Mouse (Mus musculus) gastrocnemius, postnatal 36 days (tissue): ENCODE measurements around the gene Gm49337. TPM values are rescaled to one million over a fixed set of nuclear protein-coding genes. Genes with fewer than 3 reads are reported as not detected.
A peak's percentile ranks its signal among the peaks of the same experiment; 100 is the strongest.

Experiments
- DNase-seq, 2 experiments: peaks; one replicate each; pipeline ENCODE4 v3.0.0; 2022
- intact Hi-C: fragments of 180-260 bp; cut with DNase I; formaldehyde crosslinking; loops from one replicate; pipeline ENCODE4 v1.15.1; 2025
- total RNA-seq, 2 experiments: library from RNA; stranded (reverse); gene quantifications; 2 replicates each; pipeline ENCODE4 v1.2.3; 2021

Gene Gm49337
- total RNA-seq, 2 experiments from 2014 or later = 0.59 TPM; not detected in 1

DNA sequence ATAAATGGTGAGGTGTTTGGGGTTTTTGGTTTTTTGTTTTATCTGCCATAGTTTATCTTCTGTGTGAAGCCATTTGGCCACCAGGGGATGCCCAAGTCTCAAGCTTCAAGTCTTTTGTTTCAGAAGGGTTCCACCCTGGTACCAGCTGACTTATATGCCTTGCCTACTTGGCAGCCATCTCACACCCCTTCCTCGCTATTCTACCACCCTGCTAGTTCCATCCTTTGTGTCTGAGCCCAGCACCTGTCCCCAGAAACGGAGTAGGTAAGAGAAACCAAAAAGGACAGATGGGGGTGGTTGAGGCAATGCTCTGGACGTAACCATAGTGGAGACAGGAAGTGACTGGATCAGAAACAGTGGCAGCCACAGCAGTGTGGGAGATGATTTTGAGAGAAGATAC lies 13.3 kb upstream of the Gm49337 start:
- DNase-seq = no peak
- intact Hi-C loops = no loop called here

- DNase-seq = no peak
- intact Hi-C loops = no loop called here
These were observed 12.4 kb upstream of the Gm49337 start for GRCm38 (mm10) chr4:116160769-116161168.

GRCm38 (mm10) chr4:116162142-116162541 lies 11.0 kb upstream of the Gm49337 start:
- intact Hi-C loops = no loop called here
- no peak for DNase-seq

GRCm38 (mm10) chr4:116164759-116165554 lies 8.2 kb upstream of the Gm49337 start:
- no peak for DNase-seq
- intact Hi-C loops = loop anchor here (5.0 kb wide), 1 partner anchor 122 kb away; no protein-coding TSS in a partner anchor

DNA sequence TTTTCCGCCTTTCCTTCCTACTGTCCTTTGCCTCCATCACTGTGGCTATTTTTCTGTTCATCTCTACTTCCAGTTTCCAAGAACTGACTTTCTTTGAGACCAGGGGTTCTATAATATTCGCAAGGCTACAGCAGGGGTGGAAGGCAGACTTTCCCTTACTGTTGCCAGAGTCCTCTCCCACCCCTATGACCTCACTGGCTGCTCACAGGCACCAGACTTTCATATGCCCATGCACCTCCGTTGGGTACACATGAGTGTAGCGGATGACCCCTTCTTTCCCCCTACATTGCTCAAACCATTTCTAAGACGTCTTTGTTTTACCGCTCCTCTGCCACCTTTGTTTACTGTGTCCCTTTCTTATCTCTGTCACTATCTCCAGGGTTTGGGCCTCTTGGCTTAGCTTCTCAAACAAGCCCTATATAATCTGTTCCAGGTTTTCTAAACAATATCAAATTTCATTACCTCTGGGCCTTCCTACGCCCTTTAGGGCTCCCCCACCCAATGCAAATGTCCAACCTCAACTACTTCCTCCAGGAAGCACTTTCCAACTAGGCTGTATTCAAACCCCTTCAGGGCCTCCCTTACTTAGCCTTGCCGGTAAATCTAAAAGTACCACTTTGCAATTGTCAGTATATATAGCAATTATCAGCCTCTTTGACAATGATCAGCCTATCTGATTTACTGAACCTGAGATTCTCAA lies 7.3 kb upstream of the Gm49337 start:
- intact Hi-C loops = loop anchor here (5.0 kb wide), 1 partner anchor 121 kb away; no protein-coding TSS in a partner anchor
- no peak for DNase-seq

- intact Hi-C loops = loop anchor here (5.0 kb wide), 1 partner anchor 120 kb away; no protein-coding TSS in a partner anchor
- no peak for DNase-seq
These were observed 5.8 kb upstream of the Gm49337 start, which contains the start of gene Tspan1 for GRCm38 (mm10) chr4:116167404-116167803. Gene Tspan1, minus strand, starts transcription at chr4:116167601.

DNA sequence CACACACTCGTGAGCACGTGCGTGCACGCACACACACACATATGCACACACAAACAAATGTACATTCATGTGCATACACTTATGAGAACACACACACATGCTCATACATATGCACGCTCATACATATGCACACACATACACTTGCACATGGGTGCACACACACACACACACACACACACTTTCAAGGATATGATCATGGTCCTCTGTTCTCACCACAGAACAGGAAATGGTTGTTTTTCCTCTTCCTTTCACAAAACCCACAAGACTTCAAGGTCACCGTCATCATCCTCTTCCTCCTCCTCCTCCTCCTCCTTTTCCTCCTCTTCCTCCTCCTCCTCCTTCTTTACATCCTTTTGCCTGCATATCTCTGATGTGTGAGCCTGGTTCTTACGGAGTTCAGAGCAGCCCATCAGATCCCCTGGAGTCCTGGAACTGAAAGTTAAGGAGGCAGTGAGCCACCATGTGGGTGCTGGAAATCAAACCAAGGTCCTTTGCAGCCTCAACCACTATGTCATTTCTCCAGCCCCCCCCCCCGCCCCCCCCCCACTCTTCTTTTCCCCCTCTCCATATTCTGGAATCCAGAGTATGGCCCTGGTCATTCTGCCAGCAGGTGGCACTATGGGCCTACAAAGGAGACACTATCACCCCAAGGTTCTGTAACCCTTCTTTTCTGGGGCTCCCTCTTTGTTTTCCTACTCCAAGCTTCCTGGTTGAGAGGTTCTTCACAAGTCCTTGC lies 4.4 kb upstream of the Gm49337 start:
- DNase-seq = peak in 1 of 2 experiments; percentile 67
- intact Hi-C loops = loop anchor here (5.0 kb wide), 1 partner anchor 119 kb away; no protein-coding TSS in a partner anchor

- no peak for DNase-seq
- intact Hi-C loops = loop anchor here (5.0 kb wide), 1 partner anchor 118 kb away; no protein-coding TSS in a partner anchor
These were observed 3.9 kb upstream of the Gm49337 start for GRCm38 (mm10) chr4:116169353-116169672.

GRCm38 (mm10) chr4:116173752-116174151 lies 568 bp downstream of the Gm49337 start:
- DNase-seq = no peak
- intact Hi-C loops = no loop called here

- DNase-seq = no peak
- intact Hi-C loops = loop anchor here (5.0 kb wide), 1 partner anchor 43 kb away; no protein-coding TSS in a partner anchor
These were observed 1.4 kb downstream of the Gm49337 start for GRCm38 (mm10) chr4:116174466-116175116.

GRCm38 (mm10) chr4:116175136-116175535 lies 2.0 kb downstream of the Gm49337 start:
- no peak for DNase-seq
- intact Hi-C loops = loop anchor here (5.0 kb wide), 1 partner anchor 42 kb away; no protein-coding TSS in a partner anchor

DNA sequence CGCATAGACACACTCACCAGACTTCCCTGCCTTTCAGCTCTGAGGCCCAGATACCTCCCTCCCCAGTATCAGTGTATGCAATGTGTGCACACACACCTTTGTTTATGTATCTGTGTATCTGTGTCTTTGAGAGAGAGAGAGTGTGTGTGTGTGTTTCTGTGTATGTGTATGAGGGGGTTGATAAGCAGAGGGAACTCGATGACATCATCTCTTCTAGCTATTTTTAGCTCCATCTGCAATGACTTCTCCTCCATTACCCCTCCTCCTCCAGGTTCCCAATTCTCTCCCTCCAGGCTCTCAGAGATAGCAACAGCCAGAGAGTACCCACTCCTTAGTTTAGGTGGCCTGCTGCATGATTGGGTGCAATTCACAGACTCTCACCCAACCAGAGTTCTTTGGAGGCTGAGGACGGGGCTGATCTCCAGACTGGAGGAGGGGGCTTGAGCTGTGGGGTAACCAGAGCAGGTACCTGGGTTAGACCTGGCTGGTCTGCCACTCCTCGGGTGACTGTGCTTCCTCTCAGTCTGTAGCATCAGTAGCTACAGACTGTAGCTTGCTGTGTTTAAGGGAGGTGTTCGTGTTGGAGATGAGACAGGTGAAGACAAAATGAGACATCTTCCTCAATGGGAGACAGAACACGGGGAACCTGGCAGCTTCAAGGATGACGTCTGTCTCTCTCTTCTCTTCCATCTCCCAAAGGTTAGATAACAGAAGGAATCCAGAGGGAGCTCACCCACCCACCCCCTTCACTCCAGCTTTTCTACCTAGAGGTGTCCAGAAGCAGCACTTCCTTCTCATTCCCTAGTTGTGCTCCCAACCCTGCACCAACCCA lies 2.7 kb downstream of the Gm49337 start:
- no peak for DNase-seq
- intact Hi-C loops = loop anchor here (5.0 kb wide), 1 partner anchor 41 kb away; no protein-coding TSS in a partner anchor

DNA sequence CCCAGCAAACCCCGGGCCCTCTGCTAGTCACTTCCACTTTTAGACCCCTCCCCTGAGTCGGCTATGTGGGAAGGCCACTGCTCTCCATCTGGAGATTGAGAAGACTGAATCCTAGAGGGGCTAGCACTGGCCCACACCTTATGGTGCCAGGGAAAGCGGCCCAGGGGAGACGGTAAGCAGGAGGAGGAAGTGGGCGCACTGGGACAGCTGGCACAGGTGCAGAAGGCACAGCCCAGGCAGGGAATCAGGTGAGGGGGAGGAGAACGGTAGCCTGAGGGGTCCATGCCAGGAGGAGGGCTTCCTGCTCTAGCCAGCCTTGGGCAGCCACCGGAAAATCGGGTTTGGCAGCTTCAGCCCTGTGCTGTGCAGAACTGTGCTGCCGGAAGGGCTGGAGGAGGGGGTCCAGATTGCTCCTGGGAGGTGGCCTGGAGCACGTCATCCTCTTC lies 3.4 kb downstream of the Gm49337 start:
- intact Hi-C loops = loop anchor here (5.0 kb wide), 1 partner anchor 41 kb away; no protein-coding TSS in a partner anchor

GRCm38 (mm10) chr4:116177140-116177539 lies 4.0 kb downstream of the Gm49337 start:
- intact Hi-C loops = loop anchor here (5.0 kb wide), 1 partner anchor 40 kb away; no protein-coding TSS in a partner anchor
- DNase-seq = peak; percentile 62

More for the DNA sequence above, 3.4 kb downstream of the Gm49337 start:
- DNase-seq = peak; percentile 35 to 48

GRCm38 (mm10) chr4:116182079-116182478 lies 8.9 kb downstream of the Gm49337 start:
- DNase-seq = no peak
- intact Hi-C loops = no loop called here

DNA sequence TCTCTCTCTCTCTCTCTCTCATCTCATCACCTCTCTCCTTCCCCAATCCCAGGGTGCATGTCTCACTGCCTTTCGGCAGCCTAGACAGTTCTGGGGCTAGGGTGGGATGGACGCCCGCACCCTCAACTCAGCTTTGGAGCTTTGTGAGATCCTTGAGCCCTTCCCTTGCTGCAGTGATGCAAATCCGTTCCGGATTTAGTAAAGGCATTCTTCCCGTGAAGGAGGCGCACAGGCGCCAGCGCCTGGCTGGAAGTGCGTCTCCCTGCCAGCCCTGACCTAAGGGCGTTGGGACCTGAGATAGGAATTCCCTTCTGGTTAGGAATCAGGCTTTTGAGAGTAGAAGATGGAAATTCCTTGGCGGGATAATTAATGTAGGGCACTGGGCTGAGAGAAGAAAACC lies 9.6 kb downstream of the Gm49337 start:
- DNase-seq = peak in 1 of 2 experiments; percentile 36
- intact Hi-C loops = no loop called here

- intact Hi-C loops = no loop called here
- no peak for DNase-seq
These were observed 11.9 kb downstream of the Gm49337 start for GRCm38 (mm10) chr4:116185083-116185482.

- intact Hi-C loops = no loop called here
- DNase-seq = no peak
These were observed 19.2 kb downstream of the Gm49337 start for GRCm38 (mm10) chr4:116192286-116192835.
